Mouse (Mus musculus): ENCODE results near the gene Stxbp5. TPM values are rescaled to one million over a fixed set of nuclear protein-coding genes. Genes with fewer than 3 reads are reported as not detected.

Gene Stxbp5
- total and polyA plus RNA-seq, 3 experiments: 12.3 to 82.2 (median 19.6) TPM

- Histone ChIP-seq H3K79me2 (ENCODE audit: control insufficient read depth, insufficient read depth, low read length, poor library complexity) (no peaks in the 10 kb centered on the region), H3K27ac (ENCODE audit: control insufficient read depth, low read depth, low read length) (no peak overlapping the region), H3K9ac (ENCODE audit: control insufficient read depth, low read depth, low read length, poor library complexity, severe bottlenecking) (no peak overlapping the region), H3K27me3 (ENCODE audit: control insufficient read depth in 1 of 2, insufficient read depth in 2 of 2, low read length in 2 of 2) (no peaks in the 10 kb centered on the region), H3K9me3 (replicated peaks; ENCODE audit: insufficient read depth, low read length) (no peaks in the 10 kb centered on the region), H3K4me3 (ENCODE audit: control insufficient read depth in 1 of 2, insufficient read depth in 1 of 2, low read depth in 2 of 2, low read length in 2 of 2) (no peak overlapping the region), H3K4me1 (ENCODE audit: control insufficient read depth in 1 of 2, insufficient read depth in 2 of 2, low read length in 2 of 2) (no peaks in the 10 kb centered on the region), H3K36me3 (ENCODE audit: control insufficient read depth in 1 of 2, insufficient read depth in 2 of 2, low read length in 2 of 2) (no peaks in the 10 kb centered on the region)
- TF ChIP-seq GABPA (IDR thresholded peaks at IDR 0.05; ENCODE audit: low read depth, low read length): no peak
- no peak for DNase-seq (ENCODE audit: low read depth, low spot score)
Observed at GRCm38 (mm10) chr10:9907919-9908502, 7.1 kb upstream of the Stxbp5 start.

- Histone ChIP-seq H3K79me2 (ENCODE audit: control insufficient read depth, insufficient read depth, low read length, poor library complexity) (no peaks in the 10 kb centered on the region), H3K4me3 (ENCODE audit: control insufficient read depth in 1 of 2, insufficient read depth in 1 of 2, low read depth in 2 of 2, low read length in 2 of 2) (no peak overlapping the region), H3K9ac (ENCODE audit: control insufficient read depth, low read depth, low read length, poor library complexity, severe bottlenecking) (no peak overlapping the region), H3K4me1 (ENCODE audit: control insufficient read depth in 1 of 2, insufficient read depth in 2 of 2, low read length in 2 of 2) (no peaks in the 10 kb centered on the region; a peak in 1 of 4 replicates), H3K27me3 (ENCODE audit: control insufficient read depth in 1 of 2, insufficient read depth in 2 of 2, low read length in 2 of 2) (no peaks in the 10 kb centered on the region), H3K36me3 (ENCODE audit: control insufficient read depth in 1 of 2, insufficient read depth in 2 of 2, low read length in 2 of 2) (peaks cover 0 to under 1% of the 10 kb centered on the region in 2 experiments; a peak in 1 of 4 replicates), H3K9me3 (replicated peaks; ENCODE audit: insufficient read depth, low read length) (no peaks in the 10 kb centered on the region), H3K27ac (ENCODE audit: control insufficient read depth, low read depth, low read length) (no peak overlapping the region)
- TF ChIP-seq USF2 (IDR thresholded peaks at IDR 0.05; ENCODE audit: borderline replicate concordance in 1 of 2, insufficient read depth in 1 of 2, low read depth in 1 of 2, low read length in 2 of 2) (no peak), MYC (IDR thresholded peaks at IDR 0.05; ENCODE audit: low read depth, low read length) (no peak), E2F4 (IDR thresholded peaks at IDR 0.05; ENCODE audit: borderline replicate concordance, low read depth, low read length) (no peak), RAD21 (IDR thresholded peaks at IDR 0.05; ENCODE audit: low read depth, low read length) (no peak), TCF12 (IDR thresholded peaks at IDR 0.05; ENCODE audit: low read depth, low read length) (no peak), ZKSCAN1 (IDR thresholded peaks at IDR 0.05; ENCODE audit: low read depth, low read length) (no peak), ELF1 (IDR thresholded peaks at IDR 0.05; ENCODE audit: low read depth, low read length) (no peak), BHLHE40 (IDR thresholded peaks at IDR 0.05; ENCODE audit: borderline replicate concordance, low read depth, low read length) (no peak), MXI1 (IDR thresholded peaks at IDR 0.05; ENCODE audit: low read depth, low read length) (no peak), SMC3 (IDR thresholded peaks at IDR 0.05; ENCODE audit: low read depth, low read length) (no peak), TBP (IDR thresholded peaks at IDR 0.05; ENCODE audit: low read depth, low read length) (no peak), GABPA (IDR thresholded peaks at IDR 0.05; ENCODE audit: low read depth, low read length) (no peak), SIN3A (IDR thresholded peaks at IDR 0.05; ENCODE audit: low read length) (no peak), POLR2AphosphoS2 (IDR thresholded peaks at IDR 0.05; ENCODE audit: low read length) (no peak), RCOR1 (IDR thresholded peaks at IDR 0.05; ENCODE audit: low read depth, low read length) (no peak), GATA1 (IDR thresholded peaks at IDR 0.05; ENCODE audit: low read depth, low read length) (no peak), MYB (IDR thresholded peaks at IDR 0.05; ENCODE audit: low read depth, low read length) (no peak), KAT2A (conservative IDR thresholded peaks at IDR 0.05; ENCODE audit: low read depth, low read length) (no peak)
- DNase-seq (ENCODE audit: low read depth, low spot score): no peak
Observed at GRCm38 (mm10) chr10:9907519-9907918, 6.6 kb upstream of the Stxbp5 start.

All from MEL (cell line).